Mouse (Mus musculus) neural tube, embryonic 15.5 days (tissue): ENCODE measurements at regions not wholly inside any gene's neighbourhood (a gene's known extent, or its start where the extent isn't known, plus 50 kb on each side); places are given as distances from the start of the nearest gene placed in this dataset.
"Not testable (repeated sequence)": the region's sequence is repeated elsewhere in the genome, so short reads cannot be mapped to it uniquely, and the experiment has no call there.

ENCODE experiments used
- ATAC-seq: fragments of 200-750 bp; cut with Nextera tagmentation; 2 replicates; pipeline ENCODE4 v1.8.0; 2017; ENCODE audit warnings: mild to moderate bottlenecking, moderate TSS enrichment, moderate library complexity; ENCODE audit not compliant: low FRiP score
- H3K27ac ChIP-seq: fragments of 300-500 bp; sonication (generic); replicated peaks from 2 replicates; pipeline ENCODE4 v1.5.1; 2015; ENCODE audit warnings: mild to moderate bottlenecking, inconsistent platforms
- H3K27me3 ChIP-seq: fragments of 300-500 bp; sonication (generic); replicated peaks from 2 replicates; pipeline ENCODE4 v1.6.1; 2015; ENCODE audit warnings: inconsistent platforms
- H3K36me3 ChIP-seq: fragments of 300-500 bp; sonication (generic); 2 replicates; pipeline ENCODE4 v1.6.1; 2015; ENCODE audit warnings: inconsistent platforms
- H3K4me1 ChIP-seq: fragments of 300-500 bp; sonication (generic); 2 replicates; pipeline ENCODE4 v1.6.1; 2015; ENCODE audit warnings: inconsistent platforms
- H3K4me2 ChIP-seq: fragments of 300-500 bp; sonication (generic); 2 replicates; pipeline ENCODE4 v1.6.1; 2015; ENCODE audit warnings: inconsistent platforms, mild to moderate bottlenecking, moderate library complexity
- H3K4me3 ChIP-seq: fragments of 300-500 bp; sonication (generic); replicated peaks from 2 replicates; pipeline ENCODE4 v1.5.1; 2015; ENCODE audit warnings: mild to moderate bottlenecking, inconsistent platforms
- H3K9ac ChIP-seq: fragments of 300-500 bp; sonication (generic); replicated peaks from 2 replicates; pipeline ENCODE4 v1.6.1; 2015; ENCODE audit warnings: mild to moderate bottlenecking, inconsistent platforms
- H3K9me3 ChIP-seq: fragments of 300-500 bp; sonication (generic); replicated peaks from 2 replicates; pipeline ENCODE4 v1.6.1; 2016; ENCODE audit warnings: inconsistent platforms
- WGBS: fragments of 180-500 bp; shearing (Covaris S2); methylation state at CpG from one replicate; pipeline ENCODE4 v1.1.7; 2015; ENCODE audit warnings: mixed read lengths; 5-methylcytosine and 5-hydroxymethylcytosine counted together

DNA sequence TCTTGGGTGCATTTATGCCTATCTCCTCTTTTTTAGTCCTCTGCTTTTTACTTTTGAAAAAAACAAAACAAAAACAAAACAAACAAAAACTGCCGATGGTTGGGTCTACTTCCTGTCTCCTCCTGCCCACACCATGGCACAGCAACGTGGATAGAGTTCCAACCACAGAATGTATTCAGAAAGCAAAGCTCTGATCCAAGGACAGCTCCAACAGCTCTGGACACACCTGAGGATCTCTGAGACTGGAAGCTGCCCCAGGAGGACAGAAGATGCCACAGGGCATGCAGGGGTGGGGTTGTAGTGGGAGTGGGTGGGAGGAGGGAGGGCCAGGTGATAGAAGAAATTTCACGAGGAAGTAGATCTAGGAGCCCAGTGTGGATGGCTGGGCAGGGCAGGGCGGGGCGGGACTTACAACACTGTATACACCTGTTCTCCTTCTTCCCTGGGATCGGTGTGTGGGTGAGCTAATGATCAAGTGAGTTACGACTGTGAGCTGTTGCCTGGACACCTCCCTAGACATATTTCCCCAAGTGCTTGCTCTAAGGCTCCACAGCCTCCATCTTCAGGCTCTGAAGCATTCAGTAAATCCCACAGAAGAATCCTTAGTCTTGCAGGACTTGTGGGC, 79.3 kb upstream of the Atp1b1 start:
- no peaks in the 10 kb centered on the region for H3K36me3 ChIP-seq
- no peaks in the 10 kb centered on the region for H3K27me3 ChIP-seq
- no peak overlapping the region for H3K9ac ChIP-seq
- 87% methylated on average over 7 of the region's 7 CpGs for WGBS
- H3K4me2 ChIP-seq = no peak overlapping the region
- no peaks in the 10 kb centered on the region for H3K4me1 ChIP-seq
- no peak overlapping the region for H3K4me3 ChIP-seq
- no peaks in the 10 kb centered on the region for H3K9me3 ChIP-seq
- no peak overlapping the region for H3K27ac ChIP-seq
- no peak for ATAC-seq

GRCm38 (mm10) chr1:164532196-164532595, 74.0 kb upstream of the Atp1b1 start:
- no peak overlapping the region for H3K4me2 ChIP-seq
- no peak overlapping the region for H3K4me3 ChIP-seq
- no peaks in the 10 kb centered on the region for H3K36me3 ChIP-seq
- H3K27ac ChIP-seq = no peak overlapping the region
- no peaks in the 10 kb centered on the region for H3K4me1 ChIP-seq
- H3K27me3 ChIP-seq = no peaks in the 10 kb centered on the region
- no peak overlapping the region for H3K9ac ChIP-seq
- 86% methylated on average over 5 of the region's 5 CpGs for WGBS
- no peak for ATAC-seq
- no peaks in the 10 kb centered on the region for H3K9me3 ChIP-seq

GRCm38 (mm10) chr1:164531741-164532140, 73.6 kb upstream of the Atp1b1 start:
- WGBS = 38% methylated on average over 1 of the region's 1 CpGs
- H3K9me3 ChIP-seq = no peaks in the 10 kb centered on the region
- H3K27me3 ChIP-seq = no peaks in the 10 kb centered on the region
- H3K27ac ChIP-seq = no peak overlapping the region
- H3K4me3 ChIP-seq = no peak overlapping the region
- H3K36me3 ChIP-seq = no peaks in the 10 kb centered on the region
- H3K4me2 ChIP-seq = no peak overlapping the region
- ATAC-seq = no peak
- no peaks in the 10 kb centered on the region for H3K4me1 ChIP-seq
- no peak overlapping the region for H3K9ac ChIP-seq

DNA sequence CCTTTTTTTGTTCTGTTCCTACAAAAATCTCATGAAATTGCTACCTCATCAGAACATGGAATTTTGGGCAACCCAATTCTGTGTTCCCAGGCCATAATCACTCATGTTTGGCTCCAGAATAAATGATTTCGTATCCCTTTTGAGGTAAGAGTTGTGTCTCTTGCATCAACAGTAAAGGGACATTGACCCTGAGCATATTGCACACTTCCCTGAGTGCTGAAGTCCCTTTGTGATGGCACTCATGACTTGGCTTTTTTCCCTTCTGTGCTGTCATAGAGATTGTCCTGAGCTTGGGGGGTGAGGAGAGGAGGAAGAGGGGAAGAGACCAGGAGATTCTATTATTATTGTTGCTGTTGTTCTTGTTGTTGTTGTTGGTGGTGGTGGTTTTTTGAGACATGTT, 68.6 kb upstream of the Atp1b1 start:
- H3K36me3 ChIP-seq = no peaks in the 10 kb centered on the region
- 98% methylated on average over 1 of the region's 1 CpGs for WGBS
- no peaks in the 10 kb centered on the region for H3K4me1 ChIP-seq
- no peak overlapping the region for H3K4me3 ChIP-seq
- no peaks in the 10 kb centered on the region for H3K9me3 ChIP-seq
- no peak overlapping the region for H3K9ac ChIP-seq
- H3K4me2 ChIP-seq = no peak overlapping the region
- H3K27me3 ChIP-seq = no peaks in the 10 kb centered on the region
- no peak for ATAC-seq
- no peak overlapping the region for H3K27ac ChIP-seq

- WGBS = 90% methylated on average over 3 of the region's 3 CpGs
- Histone ChIP-seq H3K4me1 (no peaks in the 10 kb centered on the region), H3K27ac (no peak overlapping the region), H3K36me3 (no peaks in the 10 kb centered on the region), H3K4me3 (no peak overlapping the region), H3K27me3 (no peaks in the 10 kb centered on the region), H3K4me2 (no peak overlapping the region), H3K9me3 (no peaks in the 10 kb centered on the region), H3K9ac (no peak overlapping the region)
- ATAC-seq = no peak
These were observed 64.4 kb upstream of the Atp1b1 start for GRCm38 (mm10) chr1:164522377-164523150.

GRCm38 (mm10) chr1:164521371-164522130, 63.4 kb upstream of the Atp1b1 start:
- no peaks in the 10 kb centered on the region for H3K4me1 ChIP-seq
- H3K27ac ChIP-seq = no peak overlapping the region
- no peak for ATAC-seq
- H3K9me3 ChIP-seq = no peaks in the 10 kb centered on the region
- no peak overlapping the region for H3K4me3 ChIP-seq
- no peak overlapping the region for H3K4me2 ChIP-seq
- no peaks in the 10 kb centered on the region for H3K36me3 ChIP-seq
- H3K27me3 ChIP-seq = no peaks in the 10 kb centered on the region
- no peak overlapping the region for H3K9ac ChIP-seq
- 93% methylated on average over 6 of the region's 6 CpGs for WGBS

GRCm38 (mm10) chr1:164518866-164519265, 60.7 kb upstream of the Atp1b1 start:
- no peak overlapping the region for H3K9ac ChIP-seq
- no peak for ATAC-seq
- H3K4me1 ChIP-seq = no peaks in the 10 kb centered on the region
- no peak overlapping the region for H3K27ac ChIP-seq
- WGBS = 98% methylated on average over 3 of the region's 3 CpGs
- H3K9me3 ChIP-seq = no peaks in the 10 kb centered on the region
- H3K4me2 ChIP-seq = no peak overlapping the region
- no peaks in the 10 kb centered on the region for H3K27me3 ChIP-seq
- no peak overlapping the region for H3K4me3 ChIP-seq
- H3K36me3 ChIP-seq = no peaks in the 10 kb centered on the region

- Histone ChIP-seq H3K4me3 (no peak overlapping the region), H3K27me3 (no peaks in the 10 kb centered on the region), H3K27ac (no peak overlapping the region), H3K9me3 (no peaks in the 10 kb centered on the region), H3K9ac (no peak overlapping the region), H3K4me2 (no peak overlapping the region), H3K36me3 (no peaks in the 10 kb centered on the region), H3K4me1 (no peaks in the 10 kb centered on the region)
- no peak for ATAC-seq
- WGBS = 88% methylated on average over 4 of the region's 4 CpGs
These were observed 60.2 kb upstream of the Atp1b1 start for GRCm38 (mm10) chr1:164518308-164518707.

DNA sequence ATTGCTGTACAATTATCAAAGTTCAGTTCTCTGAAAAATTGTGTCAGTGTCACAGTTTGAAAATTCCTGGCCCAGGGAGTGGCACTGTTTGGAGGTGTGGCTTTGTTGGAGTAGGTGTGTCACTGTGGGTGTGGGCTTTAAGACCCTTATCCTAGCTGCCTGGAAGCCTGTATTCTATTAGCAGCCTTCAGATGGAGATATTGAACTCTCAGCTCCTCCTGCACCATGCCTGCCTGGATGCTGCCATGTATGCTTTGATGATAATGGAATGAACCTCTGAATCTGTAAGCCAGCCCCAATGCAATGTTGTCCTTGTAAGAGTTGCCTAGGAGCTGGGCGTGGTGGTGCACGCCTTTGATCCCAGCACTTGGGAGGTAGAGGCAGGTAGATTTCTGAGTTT, 59.2 kb upstream of the Atp1b1 start:
- H3K4me2 ChIP-seq, H3K4me1 ChIP-seq, ATAC-seq, H3K9me3 ChIP-seq, H3K27ac ChIP-seq, H3K27me3 ChIP-seq, H3K4me3 ChIP-seq, H3K36me3 ChIP-seq, H3K9ac ChIP-seq: not testable (repeated sequence)
- 97% methylated on average over 2 of the region's 2 CpGs for WGBS

DNA sequence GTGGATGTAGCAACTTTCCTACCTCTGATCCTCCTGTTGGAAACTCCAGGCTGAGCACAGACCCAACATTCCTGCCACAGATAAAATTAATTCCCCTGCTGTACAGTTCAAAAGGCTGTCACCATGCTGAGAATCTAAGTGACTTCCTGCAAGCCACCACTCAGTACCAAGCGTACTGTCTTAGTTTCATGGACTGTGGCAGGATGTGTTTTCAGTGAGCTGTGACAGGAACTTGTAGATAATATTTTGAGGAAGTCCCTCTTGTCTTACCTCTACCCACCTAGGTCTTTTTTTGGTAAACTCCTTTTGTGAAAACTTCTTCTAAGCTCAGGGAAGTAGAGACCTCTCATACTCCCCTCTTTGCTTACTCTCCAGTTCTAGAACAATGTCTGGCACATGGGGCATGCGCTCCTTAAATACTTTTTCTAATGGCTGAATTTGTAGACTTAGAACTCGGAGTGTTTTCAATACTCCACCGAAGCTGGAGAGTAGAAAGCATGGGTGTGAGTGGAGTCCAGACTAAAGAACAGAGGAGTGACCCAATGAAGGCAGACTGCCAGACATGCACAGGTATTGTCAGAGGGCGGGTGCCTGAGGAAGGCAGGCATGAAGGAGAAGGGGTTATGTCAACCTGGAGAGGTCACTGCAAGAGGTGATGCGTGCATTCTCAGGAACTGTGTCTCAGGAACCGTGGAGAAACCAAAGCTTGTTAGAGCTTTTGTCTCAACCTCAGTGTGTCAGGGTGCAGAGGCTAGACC, 53.7 kb upstream of the Atp1b1 start:
- H3K36me3 ChIP-seq = no peaks in the 10 kb centered on the region
- no peak overlapping the region for H3K4me2 ChIP-seq
- H3K27me3 ChIP-seq = no peaks in the 10 kb centered on the region
- H3K4me3 ChIP-seq = no peak overlapping the region
- ATAC-seq = no peak
- 91% methylated on average over 7 of the region's 7 CpGs for WGBS
- H3K4me1 ChIP-seq = no peaks in the 10 kb centered on the region
- H3K9ac ChIP-seq = no peak overlapping the region
- H3K27ac ChIP-seq = no peak overlapping the region
- no peaks in the 10 kb centered on the region for H3K9me3 ChIP-seq

DNA sequence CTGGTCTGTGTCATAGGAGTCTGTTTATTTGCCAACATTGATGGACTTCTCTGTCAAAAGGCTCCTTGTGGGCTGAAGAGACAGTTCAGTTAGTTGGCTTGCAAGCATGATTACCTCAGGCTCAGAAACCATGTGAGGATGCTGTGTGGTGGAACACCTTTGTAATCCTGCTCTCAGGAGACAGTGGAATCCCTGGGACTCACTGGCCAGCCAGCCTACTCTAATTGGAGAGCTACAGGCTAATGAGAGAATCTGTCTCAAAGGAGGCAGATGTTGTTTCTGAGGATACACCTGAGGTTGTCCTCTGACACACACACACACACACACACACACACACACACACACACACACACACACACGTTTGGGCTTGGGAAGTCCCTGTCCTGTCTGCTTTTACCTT, 51.1 kb upstream of the Atp1b1 start:
- no peak for ATAC-seq
- Histone ChIP-seq H3K4me1 (no peaks in the 10 kb centered on the region), H3K9ac (no peak overlapping the region), H3K4me2 (no peak overlapping the region), H3K36me3 (no peaks in the 10 kb centered on the region), H3K27ac (no peak overlapping the region), H3K9me3 (no peaks in the 10 kb centered on the region), H3K27me3 (no peaks in the 10 kb centered on the region), H3K4me3 (no peak overlapping the region)
- WGBS = 77% methylated on average over 1 of the region's 1 CpGs
